Mouse (Mus musculus) T-helper 17 cell (primary cell): Measurements from ENCODE around the gene Ppp3ca.

Source experiments
- in situ Hi-C, 2 experiments: fragments of 300-600 bp; cut with MboI, MseI; formaldehyde crosslinking; loops; 1 replicate in 1 of 2; 2 replicates in 1 of 2; pipeline ENCODE4 v1.15.1; 2025; ENCODE audit warnings: high pct_unique_total_duplicates in 2 of 2

Gene Ppp3ca

DNA sequence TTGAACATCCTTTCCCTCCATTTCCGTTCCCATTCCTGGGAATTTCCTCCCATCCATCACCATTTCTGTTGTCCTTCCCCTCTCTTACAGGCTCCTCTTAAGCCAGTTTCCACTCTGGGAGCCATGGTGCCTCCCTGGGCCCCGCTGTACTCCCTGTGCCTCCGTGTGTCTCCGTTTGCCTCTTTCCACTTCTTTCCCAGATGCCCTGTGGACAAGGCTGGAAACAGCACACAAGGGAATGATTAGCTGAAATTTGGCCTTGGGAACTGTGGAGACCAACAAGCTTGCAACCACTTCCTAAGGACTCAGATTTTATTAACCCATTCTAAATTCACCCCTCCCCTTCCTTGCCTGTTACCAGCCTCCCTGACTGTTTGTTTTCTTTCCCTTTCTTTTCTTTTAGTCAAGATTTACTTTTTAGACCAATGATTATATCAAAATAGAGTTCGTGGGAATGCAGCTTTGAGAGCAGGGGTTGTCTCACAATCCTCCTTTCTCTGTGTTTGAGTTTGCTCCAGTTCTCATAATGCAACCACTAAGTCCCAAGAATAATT, 93.9 kb downstream of the Ppp3ca start:
- in situ Hi-C loops: no loop called here

DNA sequence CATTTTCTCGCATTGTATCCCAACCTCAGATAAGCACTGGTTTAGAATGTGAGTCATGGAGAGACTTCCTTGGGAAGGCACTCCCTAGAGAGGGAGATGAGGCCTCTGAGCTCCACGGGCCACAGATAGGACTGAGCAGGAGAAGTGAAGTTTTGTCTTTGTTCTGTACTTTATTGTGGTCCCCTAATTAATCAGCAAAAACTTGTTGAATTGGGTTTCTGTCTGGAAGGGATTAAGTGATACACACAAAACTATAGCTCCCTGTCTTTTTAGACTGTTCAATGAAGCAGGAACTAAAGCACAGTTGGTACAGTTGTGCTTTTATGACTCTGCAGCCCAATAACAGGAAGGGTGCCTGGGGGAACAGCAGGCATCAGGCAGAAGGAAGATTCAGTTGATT, 95.6 kb downstream of the Ppp3ca start:
- in situ Hi-C loops: no loop called here

DNA sequence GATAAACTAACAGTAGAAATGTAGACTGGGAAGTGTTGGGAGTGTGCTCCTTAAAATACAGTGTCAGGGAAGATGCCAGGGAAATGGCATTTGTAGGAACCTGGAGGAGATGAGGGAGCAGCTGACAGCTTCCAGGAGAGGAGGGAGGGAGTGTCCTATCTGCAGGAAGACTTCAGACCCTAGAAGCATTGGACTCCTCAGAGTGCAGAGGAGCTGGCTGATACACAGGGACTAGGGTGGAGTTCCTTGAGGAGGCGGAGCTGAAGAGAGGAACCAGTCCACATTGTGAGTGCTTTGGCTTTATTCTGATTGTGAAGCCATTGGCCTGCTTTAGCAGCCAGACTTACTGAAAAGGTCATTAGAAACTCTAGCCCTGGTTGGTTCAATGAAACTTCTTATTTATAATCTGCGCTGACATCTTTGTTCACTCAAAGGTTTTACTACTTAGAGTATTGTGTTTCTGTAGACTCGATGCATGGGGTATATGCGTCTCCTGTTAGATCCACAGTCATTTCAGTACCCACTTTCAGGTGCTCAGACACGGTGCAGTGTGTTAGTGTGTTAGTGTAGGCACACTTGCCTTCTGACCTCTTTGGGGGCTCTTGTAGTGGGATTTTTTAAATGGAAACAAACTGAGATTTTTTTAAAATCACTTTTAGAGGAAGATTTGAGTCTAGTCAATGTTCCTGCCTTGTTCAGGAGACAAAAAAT, 99.0 kb downstream of the Ppp3ca start:
- in situ Hi-C loops: no loop called here

DNA sequence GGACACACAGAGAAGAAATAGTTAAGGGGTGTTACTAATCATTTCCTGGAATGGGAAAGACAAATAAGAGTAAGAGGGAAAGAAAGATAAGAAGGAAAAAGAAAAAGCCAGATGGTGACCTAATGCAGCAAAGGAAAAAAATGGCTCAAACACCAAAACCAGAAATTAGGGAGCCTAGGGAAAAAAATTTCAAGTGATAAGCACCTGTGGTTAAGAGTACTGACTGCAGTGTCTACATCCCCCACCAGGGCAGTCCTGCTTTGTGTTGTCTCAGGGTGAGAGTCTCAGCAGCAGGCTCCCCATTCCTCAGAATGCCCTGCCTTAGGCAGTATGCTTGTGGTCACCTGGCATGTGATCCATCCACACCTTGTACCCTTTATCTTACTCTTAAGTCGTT, 99.6 kb downstream of the Ppp3ca start:
- in situ Hi-C loops: no loop called here

DNA sequence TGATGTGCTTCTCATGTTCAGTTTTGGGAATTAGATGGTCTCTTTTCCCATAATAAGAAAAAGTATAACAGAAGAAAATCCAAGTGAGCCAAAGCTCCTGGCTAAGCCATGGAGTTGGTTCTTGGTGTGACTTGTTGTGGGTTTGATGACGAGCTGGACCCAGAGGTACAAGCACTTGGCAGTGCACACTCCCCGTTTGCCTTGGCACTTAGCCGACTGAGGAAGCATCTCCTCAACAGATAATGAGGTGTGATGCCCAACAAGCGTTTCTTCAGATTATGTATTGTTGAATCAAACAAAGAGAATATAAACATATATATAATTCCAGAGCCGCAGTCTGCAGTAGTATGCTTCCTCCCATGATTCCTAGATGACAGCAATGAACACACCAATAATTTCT, 101.8 kb downstream of the Ppp3ca start:
- in situ Hi-C loops: no loop called here

DNA sequence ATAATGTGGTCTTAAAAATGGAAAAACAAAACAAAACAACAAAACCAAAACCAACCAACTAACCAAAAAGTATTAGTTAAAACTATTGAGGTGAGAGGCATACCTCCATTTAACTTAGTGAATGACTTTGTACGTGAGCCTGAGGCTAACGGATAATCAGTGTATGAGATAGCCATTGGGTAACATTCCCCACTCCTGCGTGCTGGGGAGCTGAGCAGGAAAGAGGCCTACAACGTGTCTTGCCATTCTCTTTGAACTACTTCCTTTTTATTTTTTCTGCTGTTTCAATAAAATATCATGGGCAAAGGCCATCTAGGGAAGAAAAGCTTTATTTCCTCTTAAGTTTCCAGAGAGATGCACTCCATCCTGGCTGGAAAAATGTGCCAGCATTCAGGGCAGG, 103.3 kb downstream of the Ppp3ca start:
- in situ Hi-C loops: no loop called here

DNA sequence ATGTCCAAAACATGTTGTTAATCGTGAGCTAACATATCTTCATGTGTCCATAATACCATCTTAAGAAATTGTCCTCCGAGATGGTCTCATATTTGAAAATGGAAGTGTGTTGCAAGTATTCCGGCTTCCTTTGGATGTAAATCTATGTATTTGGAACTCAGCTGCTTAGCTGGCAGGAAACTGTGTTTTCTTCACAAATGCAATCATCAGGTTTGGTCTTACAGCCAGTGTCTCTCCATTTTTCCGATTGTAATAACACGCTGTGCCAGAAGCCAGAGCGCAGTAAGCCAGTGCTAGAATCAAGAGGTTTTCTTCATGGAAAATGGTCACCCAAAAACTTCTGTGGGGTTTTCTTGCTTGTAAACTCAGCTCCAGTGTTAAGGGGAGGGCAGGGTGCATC, 104.3 kb downstream of the Ppp3ca start:
- in situ Hi-C loops: no loop called here

DNA sequence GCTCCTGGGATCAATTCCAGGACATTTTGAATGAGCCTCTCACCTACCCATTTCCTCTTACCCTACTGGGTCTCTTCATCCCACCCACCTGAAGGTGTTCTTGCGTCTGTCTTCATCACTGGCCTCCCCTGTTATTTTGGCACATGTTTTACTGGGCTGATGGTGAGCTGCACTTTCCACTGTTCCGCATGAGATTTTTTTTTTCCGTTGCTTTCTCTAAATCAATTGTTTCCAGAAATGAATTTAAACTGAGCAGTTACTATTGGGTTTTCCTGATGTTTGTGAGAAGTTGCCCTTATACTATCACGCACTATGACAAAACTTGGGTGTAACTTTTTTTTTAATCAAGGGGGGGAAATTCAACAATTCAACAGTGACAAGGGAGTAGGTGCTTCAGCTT, 106.6 kb downstream of the Ppp3ca start:
- in situ Hi-C loops: no loop called here

DNA sequence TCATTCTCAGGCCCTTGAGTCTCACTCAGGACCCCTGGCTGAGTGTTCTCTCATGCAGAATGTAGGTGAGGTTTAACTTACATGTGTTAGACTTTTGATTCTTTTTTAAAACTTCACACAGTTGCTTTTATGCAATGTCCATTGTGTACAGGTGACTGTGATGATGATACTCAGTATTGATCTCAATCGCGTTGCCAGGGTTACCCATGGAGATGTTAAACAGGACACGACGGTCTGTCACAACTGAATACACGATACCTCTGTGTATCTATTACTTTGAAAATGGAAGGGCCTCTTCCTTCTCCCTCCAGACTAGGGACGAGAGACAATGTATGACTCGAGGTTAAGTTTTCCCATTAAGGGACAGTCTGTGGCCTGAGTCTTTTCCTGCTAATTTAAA, 107.5 kb downstream of the Ppp3ca start:
- in situ Hi-C loops: no loop called here

DNA sequence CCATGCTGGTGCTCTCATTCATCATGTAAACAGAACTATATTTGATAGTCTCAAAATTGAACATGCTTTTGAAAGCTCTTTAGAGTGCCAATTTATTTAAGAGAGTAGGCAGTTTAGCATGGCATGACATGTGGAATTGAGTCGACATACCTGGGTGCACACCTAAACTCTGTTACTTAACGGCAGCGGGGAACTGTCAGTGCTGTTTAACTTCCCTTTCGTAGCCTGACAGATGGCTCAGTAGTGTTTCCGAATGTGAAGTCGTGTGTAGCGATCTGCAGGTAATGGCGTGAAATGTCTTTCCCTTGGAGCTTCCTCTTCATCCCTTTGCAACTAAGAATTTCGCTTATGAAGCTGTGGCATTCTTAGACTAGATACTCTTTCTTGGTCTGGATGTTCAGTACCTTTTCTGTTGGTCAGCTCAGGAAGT, 107.9 kb downstream of the Ppp3ca start:
- in situ Hi-C loops: no loop called here

DNA sequence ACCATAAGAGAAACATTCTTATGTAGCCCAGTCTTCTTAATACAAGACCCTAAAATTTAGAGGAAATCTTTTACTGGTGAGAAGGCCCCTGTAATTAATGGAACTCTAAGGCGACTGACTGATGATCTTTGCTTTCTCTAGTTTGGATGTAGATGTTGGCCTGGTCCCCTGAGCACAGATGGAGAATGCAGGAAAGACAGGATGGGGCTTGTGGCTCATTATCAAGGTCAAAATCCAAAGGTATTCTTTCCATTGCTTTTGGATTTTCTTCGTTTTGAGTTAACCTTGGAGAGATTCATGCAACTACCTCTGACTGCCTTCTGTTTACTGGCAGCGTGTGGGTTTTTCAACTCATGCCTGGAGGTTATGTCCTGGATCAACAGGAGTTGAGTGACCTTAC, 110.4 kb downstream of the Ppp3ca start:
- in situ Hi-C loops: no loop called here

DNA sequence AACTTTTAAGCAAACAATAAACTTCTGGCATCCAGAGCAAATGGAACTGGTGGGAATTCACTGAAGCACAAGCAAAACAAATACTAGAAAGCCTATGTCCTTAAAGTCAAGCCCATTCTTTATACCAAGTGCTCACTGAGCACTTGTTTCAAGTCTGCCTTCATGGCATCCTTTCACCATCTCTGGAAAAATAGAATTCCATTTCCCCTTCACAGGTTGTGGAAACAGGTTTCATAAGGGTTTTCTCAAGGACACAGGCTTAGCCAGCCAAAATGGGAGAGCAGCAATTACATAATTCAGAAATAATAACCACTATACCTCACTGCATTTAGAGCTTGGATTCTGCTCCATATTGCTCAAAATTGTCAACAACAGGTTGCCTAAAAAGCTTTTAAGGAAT, 112.1 kb downstream of the Ppp3ca start:
- in situ Hi-C loops: no loop called here

DNA sequence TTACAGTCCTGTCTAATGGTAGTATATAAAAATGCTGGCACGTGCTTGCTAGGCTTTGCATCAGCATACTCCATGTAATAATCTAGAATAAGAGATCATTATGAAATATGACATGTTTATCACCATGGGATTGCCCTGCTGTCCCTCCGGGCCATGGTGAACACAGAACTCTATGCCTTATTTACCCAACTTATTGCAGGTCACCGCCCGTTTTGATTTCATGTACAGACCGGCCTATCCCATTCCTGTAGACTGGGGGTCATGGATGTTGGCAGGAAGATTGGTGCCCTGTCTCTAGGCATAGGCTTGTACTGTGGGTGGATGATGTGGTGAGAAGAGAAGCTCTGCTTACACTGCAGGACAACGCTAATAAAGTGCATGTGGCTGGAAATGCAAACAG, 115.8 kb downstream of the Ppp3ca start:
- in situ Hi-C loops: no loop called here

DNA sequence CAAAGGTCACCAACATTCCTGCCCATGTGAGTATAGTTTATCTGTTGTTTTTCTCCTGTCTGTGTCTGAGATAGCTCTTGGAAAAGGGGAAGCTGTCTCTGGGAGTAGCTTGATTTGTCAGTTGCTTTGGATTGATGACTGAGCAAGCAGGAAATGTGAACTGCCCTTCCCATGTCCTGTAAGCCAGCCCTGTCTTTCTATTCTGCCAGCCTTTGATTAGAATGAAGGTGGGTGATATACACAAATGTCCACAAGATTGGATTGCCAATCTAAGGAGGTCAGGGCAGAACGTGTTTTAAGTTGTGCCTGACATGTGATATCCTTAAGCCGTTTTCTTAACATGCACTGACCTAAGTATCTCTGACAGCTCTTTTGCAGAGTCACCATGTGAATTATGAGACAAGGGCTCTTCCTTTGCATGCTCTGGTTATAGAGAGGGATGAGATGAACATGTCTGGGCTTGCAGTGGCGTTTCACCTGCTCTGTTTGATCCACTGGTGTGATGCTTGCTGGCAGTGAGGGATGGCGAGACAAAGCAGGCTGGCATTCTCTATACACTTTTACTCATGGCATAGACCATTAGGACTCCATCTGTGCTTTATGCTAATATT, 120.4 kb downstream of the Ppp3ca start:
- in situ Hi-C loops: no loop called here

DNA sequence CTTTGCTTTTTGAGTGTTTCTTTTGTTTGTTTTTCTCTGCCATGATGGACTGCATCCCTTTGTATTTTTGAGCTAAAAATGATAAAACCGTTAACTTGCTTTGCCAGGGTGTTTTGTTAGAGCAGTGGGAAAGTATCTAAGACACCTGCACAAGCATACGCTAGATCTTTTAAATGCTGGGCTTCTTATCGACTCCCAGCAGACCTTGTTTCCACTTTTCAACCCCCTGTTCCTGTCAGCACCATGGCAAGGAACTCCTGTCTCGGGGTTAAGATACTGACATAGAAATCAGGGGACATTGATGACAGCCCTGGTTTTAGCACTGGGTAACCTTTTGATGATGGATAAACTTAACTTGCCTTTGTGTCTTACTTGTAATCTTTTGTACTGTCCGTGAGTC, 121.5 kb downstream of the Ppp3ca start:
- in situ Hi-C loops: no loop called here

DNA sequence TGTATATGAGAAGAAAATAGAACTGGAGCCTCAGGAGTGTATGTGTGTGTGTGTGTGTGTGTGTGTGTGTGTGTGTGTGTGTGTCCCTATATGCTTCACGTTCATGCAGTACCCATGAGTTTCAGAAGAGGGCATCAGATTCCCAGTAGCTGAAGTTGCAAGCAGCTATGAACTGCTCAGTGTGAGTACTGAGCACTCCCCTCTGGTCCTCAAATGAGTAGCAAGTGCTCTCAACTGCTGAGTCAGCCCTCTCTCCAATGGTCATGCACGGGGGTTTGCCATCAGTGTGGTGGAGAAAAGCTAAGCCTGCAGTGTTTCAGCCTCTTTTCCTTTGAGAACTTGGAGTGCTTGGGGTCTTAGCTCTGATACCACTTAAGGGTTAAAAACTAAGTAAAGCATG, 122.0 kb downstream of the Ppp3ca start:
- in situ Hi-C loops: no loop called here

DNA sequence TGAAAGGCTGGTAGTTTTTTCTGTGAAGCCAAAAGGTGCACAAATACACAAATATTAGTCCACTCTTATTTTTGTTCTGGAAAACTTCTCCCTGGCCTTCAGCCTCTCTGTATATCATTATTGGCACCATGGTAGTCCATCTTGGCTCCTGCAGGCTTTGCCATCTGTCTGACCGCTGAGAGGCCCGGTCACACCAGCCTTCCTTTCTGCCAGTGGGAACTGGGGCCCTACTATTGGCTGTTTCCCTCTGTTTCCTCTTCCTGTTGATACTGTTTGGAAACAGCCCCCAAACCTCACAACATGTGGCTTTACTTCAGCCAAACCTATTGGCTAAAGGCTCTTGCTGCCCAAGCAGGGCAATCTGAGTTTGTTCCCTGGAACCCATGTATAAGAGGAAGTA, 123.5 kb downstream of the Ppp3ca start:
- in situ Hi-C loops: no loop called here

DNA sequence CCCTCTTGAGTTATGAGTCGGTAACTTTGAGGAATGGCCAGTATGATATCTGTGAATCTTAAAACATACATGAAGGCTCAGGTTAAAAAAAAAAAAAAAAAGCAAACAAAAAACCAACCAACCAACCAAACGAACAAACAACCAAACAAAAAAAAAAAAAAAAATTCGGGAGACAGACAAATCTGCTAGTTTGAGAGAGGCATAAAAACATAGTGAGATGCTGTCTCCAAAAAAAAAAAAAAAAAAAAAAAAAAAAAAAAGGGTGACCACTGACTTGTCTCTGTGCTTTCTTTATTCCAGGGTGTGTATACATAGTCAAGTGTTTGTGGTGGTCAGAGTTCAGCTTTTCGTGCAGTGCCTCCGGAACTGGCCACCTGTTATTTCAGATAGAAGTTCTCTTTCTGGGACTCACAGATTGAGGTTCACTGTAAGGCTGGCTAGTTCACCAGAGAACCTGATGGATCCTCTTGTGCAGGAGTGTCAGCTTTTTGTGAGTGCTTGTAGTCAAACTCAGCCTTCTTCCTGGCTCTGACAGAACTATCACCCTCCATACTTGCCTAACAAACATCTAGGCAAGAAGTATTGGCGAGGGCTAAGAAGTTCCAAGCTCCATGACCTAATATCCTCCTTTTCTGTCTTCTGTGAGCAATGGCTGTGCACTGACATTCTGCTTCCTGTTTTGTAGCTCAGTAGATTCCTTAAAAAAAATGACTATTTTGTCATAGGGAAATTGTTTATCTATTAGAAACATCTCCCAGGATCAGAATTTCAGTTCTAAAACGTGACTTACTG, 124.7 kb downstream of the Ppp3ca start:
- in situ Hi-C loops: no loop called here

DNA sequence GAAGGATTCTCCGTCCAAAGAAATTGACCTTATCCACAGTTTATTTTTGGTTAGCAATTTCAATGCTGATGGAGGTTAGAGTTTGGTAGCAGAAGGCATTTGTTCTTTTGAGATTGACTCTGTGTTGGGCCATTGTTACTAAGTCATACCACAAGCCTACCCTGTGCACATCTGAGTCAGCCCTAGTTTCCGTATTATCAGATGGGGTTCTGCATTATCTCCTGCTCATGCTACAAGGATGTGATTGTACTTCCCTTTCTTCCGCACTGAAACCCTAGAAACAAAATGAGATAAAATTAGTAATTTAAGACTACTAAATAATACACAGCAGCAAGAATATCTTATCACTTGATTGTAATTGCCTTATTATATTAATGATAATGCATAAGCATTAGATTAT, 129.0 kb downstream of the Ppp3ca start:
- in situ Hi-C loops: no loop called here

DNA sequence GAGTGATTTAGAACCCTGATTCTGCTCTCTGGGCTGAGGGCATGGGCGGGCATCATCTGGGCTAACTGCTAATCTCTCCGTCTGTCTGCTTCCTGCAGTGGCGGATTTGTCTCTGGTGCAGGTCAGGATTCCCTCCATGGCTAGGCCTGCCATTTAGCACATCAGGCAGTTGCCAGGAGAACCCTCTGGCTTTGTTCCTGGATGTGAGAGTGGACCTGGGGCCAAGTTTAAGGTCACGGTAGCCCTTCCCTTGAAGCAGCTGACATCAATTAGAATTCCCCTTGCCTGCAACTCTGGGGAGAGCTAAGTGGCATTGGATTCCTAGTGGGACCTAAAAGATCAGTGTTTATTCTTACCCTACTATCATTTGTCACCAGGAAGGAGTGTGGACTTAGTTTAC, 132.7 kb downstream of the Ppp3ca start:
- in situ Hi-C loops: loop anchor here in 1 of 2 experiments (5.0 kb wide), 1 partner anchor 125 kb away; no protein-coding TSS in a partner anchor

DNA sequence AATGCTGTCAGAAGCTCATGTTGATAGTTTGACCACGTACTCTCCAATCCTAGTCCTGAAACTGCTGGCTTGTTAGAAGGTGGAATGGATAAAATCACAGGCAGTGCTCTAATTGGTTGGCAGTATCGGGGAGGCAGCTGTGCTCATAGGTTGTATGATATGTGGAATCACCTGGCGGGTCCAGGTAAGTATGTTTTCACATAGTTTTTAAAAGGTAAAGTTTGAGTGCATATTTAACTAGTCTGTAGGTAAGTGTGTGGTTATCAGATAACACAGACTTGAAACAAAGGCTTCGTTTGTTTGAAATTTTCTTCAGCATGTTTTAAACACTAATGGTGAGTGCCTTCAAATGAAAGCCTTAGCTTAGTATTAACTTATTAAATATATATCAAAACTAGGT, 136.0 kb downstream of the Ppp3ca start:
- in situ Hi-C loops: no loop called here

DNA sequence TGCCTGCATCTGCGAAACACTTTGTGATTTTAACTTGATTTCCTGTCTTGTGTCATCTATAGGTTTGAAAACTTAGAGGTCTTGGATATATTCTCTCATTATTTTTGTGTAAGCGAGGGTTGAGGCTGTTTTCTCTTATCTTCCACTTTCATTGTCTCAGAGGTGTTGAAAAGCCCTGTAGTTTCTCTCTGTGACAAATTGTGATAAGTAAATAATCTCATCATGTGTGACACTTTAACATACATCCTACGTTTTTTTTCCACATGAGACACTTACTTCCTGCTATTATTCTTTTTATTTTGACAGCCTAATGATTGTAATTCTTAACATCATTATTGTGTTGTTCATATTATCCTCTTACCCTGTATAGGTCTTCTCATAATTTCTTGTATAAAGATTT, 140.3 kb downstream of the Ppp3ca start:
- in situ Hi-C loops: no loop called here

DNA sequence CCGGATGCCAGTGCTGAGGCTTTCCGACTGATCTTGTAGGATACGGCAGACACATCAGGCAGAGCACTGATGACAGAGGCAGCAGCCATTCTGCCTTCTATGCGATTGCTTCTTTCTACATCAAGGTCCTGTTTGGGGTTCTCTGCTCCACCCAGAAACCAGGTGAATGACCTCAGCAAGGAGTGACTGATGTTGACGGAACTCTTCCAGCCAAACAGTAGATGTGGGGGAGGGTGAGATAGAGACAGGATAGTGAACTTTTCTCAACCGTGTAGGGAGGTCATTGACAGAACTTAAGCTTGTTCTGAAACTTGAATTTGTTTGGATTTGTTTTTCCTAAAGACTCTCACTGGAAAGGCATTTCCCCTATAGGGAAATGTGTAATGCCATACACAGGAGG, 142.2 kb downstream of the Ppp3ca start:
- in situ Hi-C loops: no loop called here
